Mouse (Mus musculus) midbrain, embryonic 13.5 days (tissue): ENCODE data around the gene Ank. TPM values are rescaled to one million over a fixed set of nuclear protein-coding genes. Genes with fewer than 3 reads are reported as not detected.

Experiments used
- ATAC-seq: fragments of 200-750 bp; cut with Nextera tagmentation; 2 replicates; pipeline ENCODE4 v1.8.0; 2017; ENCODE audit warnings: mild to moderate bottlenecking, moderate TSS enrichment, moderate library complexity
- H3K27ac ChIP-seq: fragments of 300-500 bp; sonication (generic); 2 replicates; pipeline ENCODE4 v1.5.1; 2015; ENCODE audit warnings: inconsistent platforms, mild to moderate bottlenecking, moderate library complexity
- H3K27me3 ChIP-seq: fragments of 300-500 bp; sonication (generic); 2 replicates; pipeline ENCODE4 v1.6.1; 2015; ENCODE audit warnings: mild to moderate bottlenecking, inconsistent platforms
- H3K36me3 ChIP-seq: fragments of 300-500 bp; sonication (generic); 2 replicates; pipeline ENCODE4 v1.6.1; 2015; ENCODE audit warnings: mild to moderate bottlenecking, inconsistent platforms
- H3K4me1 ChIP-seq: fragments of 300-500 bp; sonication (generic); replicated peaks from 2 replicates; pipeline ENCODE4 v1.6.1; 2015; ENCODE audit warnings: inconsistent platforms
- H3K4me2 ChIP-seq: fragments of 300-500 bp; sonication (generic); replicated peaks from 2 replicates; pipeline ENCODE4 v1.6.1; 2015; ENCODE audit warnings: moderate library complexity, mild to moderate bottlenecking, inconsistent platforms
- H3K4me3 ChIP-seq: fragments of 300-500 bp; sonication (generic); replicated peaks from 2 replicates; pipeline ENCODE4 v1.5.1; 2015; ENCODE audit warnings: mild to moderate bottlenecking, inconsistent platforms
- H3K9ac ChIP-seq: fragments of 300-500 bp; sonication (generic); replicated peaks from 2 replicates; pipeline ENCODE4 v1.6.1; 2015; ENCODE audit warnings: mild to moderate bottlenecking, inconsistent platforms
- H3K9me3 ChIP-seq: fragments of 300-500 bp; sonication (generic); 2 replicates; pipeline ENCODE4 v1.6.1; 2016; ENCODE audit warnings: mild to moderate bottlenecking, inconsistent platforms
- WGBS: fragments of 180-500 bp; shearing (Covaris S2); methylation state at CpG from one replicate; pipeline ENCODE4 v1.1.7; 2015; 5-methylcytosine and 5-hydroxymethylcytosine counted together
- polyA plus RNA-seq: library from polyadenylated mRNA; unstranded; fragments of >200 nt; fragmentation: Nextera tagmentation; extraction: Ambion mirVana; gene quantifications from 2 replicates; pipeline ENCODE4 v1.2.1, GENCODE M21; 2015

Ank gene
- polyA plus RNA-seq, 1 experiment from 2014 or later: 11.5 TPM

- WGBS: 40% methylated on average over 10 of the region's 10 CpGs
- Histone ChIP-seq H3K36me3 (no peaks in the 10 kb centered on the region), H3K27ac (peak overlapping the region; percentile 22; the same call in 1 of the 2 replicates), H3K4me1 (peaks cover 47% of the 10 kb centered on the region), H3K9me3 (no peaks in the 10 kb centered on the region), H3K9ac (no peak overlapping the region), H3K4me3 (no peak overlapping the region), H3K27me3 (0 out of 2 replicates have a peak, but pooled peaks cover 6% of the 10 kb centered on the region), H3K4me2 (no peak overlapping the region)
- 0 out of 2 replicates have a peak, but pooled peaks have one; percentile 8 for ATAC-seq
Measured at GRCm38 (mm10) chr15:27488042-27488441, 21.6 kb downstream of the Ank start.

DNA sequence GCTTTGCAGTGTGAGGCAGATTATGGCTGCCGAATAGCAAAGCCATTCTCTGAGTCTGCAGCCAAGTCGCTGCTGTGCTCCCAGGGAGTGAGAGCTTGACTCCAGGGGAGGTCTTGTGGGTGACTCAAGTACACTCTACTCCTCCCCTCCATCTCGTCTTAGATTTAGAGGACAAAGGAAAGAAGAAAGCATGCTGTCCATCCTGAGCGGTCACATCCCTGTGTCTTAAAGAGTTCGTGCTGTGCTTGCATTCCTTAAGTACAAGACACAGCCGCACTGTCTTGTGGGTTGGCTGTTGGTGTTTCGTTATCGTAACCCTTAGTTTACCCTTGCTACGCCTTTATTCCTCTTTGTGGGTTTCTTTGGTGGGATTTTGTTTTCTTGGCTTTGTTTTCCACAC is 24.2 kb downstream of the Ank start:
- Histone ChIP-seq H3K27ac (no peak overlapping the region), H3K9ac (no peak overlapping the region), H3K4me3 (no peak overlapping the region), H3K27me3 (0 out of 2 replicates have a peak, but pooled peaks cover 6% of the 10 kb centered on the region), H3K9me3 (no peaks in the 10 kb centered on the region), H3K4me1 (peaks cover 54% of the 10 kb centered on the region), H3K36me3 (no peaks in the 10 kb centered on the region), H3K4me2 (no peak overlapping the region)
- WGBS: 60% methylated on average over 9 of the region's 9 CpGs
- ATAC-seq: no peak

DNA sequence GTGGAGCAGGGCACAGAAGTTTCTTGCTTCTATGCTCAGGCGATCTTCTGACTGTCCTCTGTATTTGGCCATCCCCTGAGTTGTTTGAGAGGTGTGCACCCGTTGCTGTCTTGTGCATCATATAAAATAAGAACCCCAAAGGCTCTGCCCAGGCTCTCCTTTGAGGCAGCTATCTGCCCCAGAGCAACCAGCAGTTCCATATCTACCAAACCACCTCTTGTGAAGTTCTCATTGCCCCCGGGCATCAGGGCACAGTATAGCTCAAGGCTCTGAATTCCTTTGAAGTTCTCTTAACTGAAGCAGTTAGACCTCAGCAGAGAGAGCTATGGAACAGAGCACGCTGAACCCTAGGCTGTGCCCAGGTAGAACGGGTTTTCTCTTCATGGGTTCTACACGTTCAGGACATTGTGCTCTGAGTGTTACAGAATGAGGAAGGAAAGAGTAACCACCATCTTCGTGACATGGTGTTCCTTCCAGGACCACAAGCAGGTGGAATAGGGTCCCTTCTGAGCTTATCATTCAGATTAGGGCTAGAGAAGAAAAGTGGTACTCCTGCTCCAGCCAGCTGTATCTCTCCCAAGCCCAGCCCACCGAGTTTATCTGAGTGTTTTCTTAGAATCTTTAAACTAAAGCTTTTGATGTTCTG is 25.1 kb downstream of the Ank start:
- Histone ChIP-seq H3K27me3 (0 out of 2 replicates have a peak, but pooled peaks cover 6% of the 10 kb centered on the region), H3K36me3 (no peaks in the 10 kb centered on the region), H3K9me3 (no peaks in the 10 kb centered on the region), H3K4me1 (peaks cover 54% of the 10 kb centered on the region), H3K9ac (no peak overlapping the region), H3K27ac (no peak overlapping the region), H3K4me2 (no peak overlapping the region), H3K4me3 (no peak overlapping the region)
- WGBS: 91% methylated on average over 8 of the region's 8 CpGs
- no peak for ATAC-seq

DNA sequence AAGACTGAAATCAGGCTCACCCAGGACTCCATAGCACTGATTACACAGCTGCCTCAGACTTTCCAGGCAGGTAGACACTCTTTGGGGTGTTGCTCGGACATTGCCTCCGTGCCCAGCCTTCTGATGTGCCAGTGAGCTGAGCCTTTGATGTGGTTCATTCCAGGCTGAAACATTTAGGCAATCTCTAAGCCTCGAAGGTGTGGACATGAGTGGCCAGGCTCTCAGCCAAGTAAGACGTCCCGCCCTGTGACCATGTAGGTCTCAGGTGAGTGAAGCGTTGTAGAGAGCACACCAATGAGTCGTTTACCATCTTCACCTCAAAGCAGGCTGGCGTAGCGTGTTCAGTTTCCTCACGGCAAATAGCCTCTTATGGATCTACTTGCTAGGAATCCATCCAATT is 25.7 kb downstream of the Ank start:
- peaks cover 54% of the 10 kb centered on the region for H3K4me1 ChIP-seq

DNA sequence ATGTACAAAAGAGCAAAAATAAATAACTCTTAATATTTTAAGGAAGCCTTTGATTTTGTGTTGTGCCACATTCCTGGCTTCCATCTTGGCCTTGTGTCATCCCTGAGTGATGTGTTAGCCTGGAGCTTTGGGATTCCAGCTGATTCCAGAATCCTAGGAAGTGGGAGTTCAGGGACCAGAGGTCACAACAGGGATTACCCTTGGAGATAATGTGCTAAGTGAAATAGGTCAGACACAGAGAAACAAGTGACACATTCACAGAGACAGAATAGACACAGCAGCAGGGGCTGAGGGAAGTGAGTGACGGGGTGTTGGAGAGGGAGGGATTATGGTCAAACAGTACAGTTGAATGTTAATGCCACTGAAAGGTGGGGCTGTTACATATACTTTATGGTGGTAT is 26.3 kb downstream of the Ank start:
- Histone ChIP-seq H3K27me3 (0 out of 2 replicates have a peak, but pooled peaks cover 6% of the 10 kb centered on the region), H3K9ac (no peak overlapping the region), H3K4me3 (no peak overlapping the region), H3K9me3 (no peaks in the 10 kb centered on the region), H3K4me1 (peaks cover 52% of the 10 kb centered on the region), H3K4me2 (no peak overlapping the region), H3K36me3 (no peaks in the 10 kb centered on the region; the same call in 1 of the 2 replicates), H3K27ac (no peak overlapping the region)
- WGBS: 41% methylated on average over 1 of the region's 1 CpGs
- ATAC-seq: no peak

More for the DNA sequence above, 25.7 kb downstream of the Ank start:
- Histone ChIP-seq H3K9ac (no peak overlapping the region), H3K4me2 (no peak overlapping the region), H3K27me3 (0 out of 2 replicates have a peak, but pooled peaks cover 6% of the 10 kb centered on the region), H3K4me3 (no peak overlapping the region), H3K36me3 (no peaks in the 10 kb centered on the region; the same call in 1 of the 2 replicates), H3K27ac (no peak overlapping the region), H3K9me3 (no peaks in the 10 kb centered on the region)
- 94% methylated on average over 10 of the region's 10 CpGs for WGBS
- ATAC-seq: no peak

- Histone ChIP-seq H3K4me2 (no peak overlapping the region), H3K27me3 (0 out of 2 replicates have a peak, but pooled peaks cover 6% of the 10 kb centered on the region), H3K27ac (no peak overlapping the region), H3K36me3 (no peaks in the 10 kb centered on the region; the same call in 1 of the 2 replicates), H3K9ac (no peak overlapping the region), H3K9me3 (no peaks in the 10 kb centered on the region), H3K4me3 (no peak overlapping the region), H3K4me1 (peaks cover 44% of the 10 kb centered on the region)
- 40% methylated on average over 10 of the region's 10 CpGs for WGBS
- ATAC-seq: no peak
Measured at GRCm38 (mm10) chr15:27493516-27493915, 27.0 kb downstream of the Ank start.

DNA sequence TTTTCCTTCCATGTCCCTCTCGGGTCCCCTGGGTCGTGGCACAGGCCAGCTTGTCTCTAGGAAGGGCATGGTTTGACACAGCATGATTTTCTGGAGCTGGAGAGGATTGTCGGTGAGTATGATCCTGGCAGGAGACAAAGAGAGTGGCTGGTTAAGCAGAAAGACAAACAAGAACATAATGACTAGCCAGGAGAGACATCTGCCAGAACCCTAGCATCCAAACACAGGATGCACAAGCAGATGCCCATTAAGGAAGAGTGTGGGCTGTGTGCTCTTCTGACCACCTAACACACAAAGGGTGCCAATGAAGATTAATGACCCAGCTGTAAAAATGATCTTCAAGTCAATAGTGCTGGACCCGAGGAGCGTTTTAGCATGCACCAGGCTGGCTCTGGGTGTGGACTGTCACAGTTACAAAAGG is 29.5 kb downstream of the Ank start:
- H3K9me3 ChIP-seq: no peaks in the 10 kb centered on the region
- no peak for ATAC-seq
- no peaks in the 10 kb centered on the region; the same call in 1 of the 2 replicates for H3K36me3 ChIP-seq
- 36% methylated on average over 5 of the region's 5 CpGs for WGBS
- H3K4me2 ChIP-seq: no peak overlapping the region
- peaks cover 36% of the 10 kb centered on the region for H3K4me1 ChIP-seq
- 0 out of 2 replicates have a peak overlapping the region, but pooled peaks have one; percentile 14 for H3K27ac ChIP-seq
- H3K4me3 ChIP-seq: no peak overlapping the region
- no peak overlapping the region for H3K9ac ChIP-seq
- 0 out of 2 replicates have a peak, but pooled peaks cover 2% of the 10 kb centered on the region for H3K27me3 ChIP-seq

DNA sequence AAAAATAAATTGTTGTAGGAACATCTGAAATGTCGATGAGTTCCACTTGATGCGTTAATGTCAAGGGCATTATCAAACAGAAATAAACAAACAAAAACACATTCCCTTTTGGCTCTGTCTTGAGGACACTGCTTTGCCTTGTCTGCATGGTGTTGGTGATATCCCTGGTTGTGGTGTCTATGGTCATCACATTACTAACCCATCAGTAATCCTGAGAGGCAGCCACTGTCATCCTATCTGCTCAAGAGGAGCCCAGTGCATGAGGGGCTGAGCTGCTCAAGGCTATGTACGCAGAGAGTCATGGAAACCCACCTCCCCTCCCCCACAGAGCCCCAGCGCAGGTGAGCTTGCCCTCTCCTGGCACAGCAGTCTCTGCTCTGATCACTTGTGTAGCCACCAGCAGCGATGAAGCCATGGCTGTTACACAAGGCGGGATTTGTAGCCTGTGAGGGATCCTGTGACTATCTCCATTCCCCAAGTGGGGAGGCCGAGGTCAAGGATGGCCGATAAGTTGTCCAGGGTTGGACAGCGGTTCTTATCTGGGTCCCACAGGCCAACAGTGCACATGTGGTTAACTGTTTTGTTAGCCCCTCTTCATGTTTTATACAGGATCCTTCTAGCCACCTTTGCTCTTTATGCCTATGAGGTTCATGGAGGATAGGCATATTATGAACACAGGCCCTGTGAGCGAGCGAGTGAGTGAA is 30.3 kb downstream of the Ank start:
- Histone ChIP-seq H3K27me3 (0 out of 2 replicates have a peak, but pooled peaks cover 2% of the 10 kb centered on the region), H3K9me3 (no peaks in the 10 kb centered on the region), H3K4me3 (no peak overlapping the region), H3K36me3 (no peaks in the 10 kb centered on the region; the same call in 1 of the 2 replicates), H3K4me1 (peaks cover 36% of the 10 kb centered on the region), H3K4me2 (no peak overlapping the region), H3K27ac (no peak overlapping the region), H3K9ac (no peak overlapping the region)
- peak; percentile 46 for ATAC-seq
- WGBS: 59% methylated on average over 11 of the region's 11 CpGs

GRCm38 (mm10) chr15:27497300-27497997 is 31.0 kb downstream of the Ank start:
- Histone ChIP-seq H3K36me3 (no peaks in the 10 kb centered on the region; the same call in 1 of the 2 replicates), H3K9me3 (no peaks in the 10 kb centered on the region), H3K4me1 (peaks cover 36% of the 10 kb centered on the region), H3K27ac (no peak overlapping the region), H3K27me3 (0 out of 2 replicates have a peak, but pooled peaks cover 2% of the 10 kb centered on the region), H3K4me3 (no peak overlapping the region), H3K4me2 (no peak overlapping the region), H3K9ac (no peak overlapping the region)
- 51% methylated on average over 7 of the region's 7 CpGs for WGBS
- peak; percentile 37 for ATAC-seq

DNA sequence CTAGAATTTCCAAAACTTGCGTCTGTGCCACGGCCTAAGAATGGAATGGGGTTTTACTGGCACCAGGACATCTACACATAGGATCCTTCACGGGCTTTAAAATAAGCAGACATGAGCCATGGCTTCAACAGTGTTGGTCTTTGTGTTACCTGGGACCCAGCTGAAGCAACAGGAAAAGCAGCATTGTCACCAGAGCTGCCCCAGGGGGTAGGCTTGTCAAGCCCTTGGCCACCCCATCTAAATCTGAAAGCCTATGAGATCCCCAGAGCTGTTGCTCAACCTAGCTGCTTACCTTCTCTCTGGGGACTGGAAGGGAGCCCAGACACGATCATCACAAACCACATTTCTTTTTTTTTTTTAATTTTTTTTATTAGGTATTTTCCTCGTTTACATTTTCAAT is 31.6 kb downstream of the Ank start:
- H3K9me3 ChIP-seq: no peaks in the 10 kb centered on the region
- no peaks in the 10 kb centered on the region for H3K27me3 ChIP-seq
- H3K27ac ChIP-seq: no peak overlapping the region
- H3K4me2 ChIP-seq: no peak overlapping the region
- no peak overlapping the region for H3K4me3 ChIP-seq
- WGBS: 90% methylated on average over 5 of the region's 5 CpGs
- ATAC-seq: no peak
- peaks cover 36% of the 10 kb centered on the region for H3K4me1 ChIP-seq
- H3K9ac ChIP-seq: no peak overlapping the region
- H3K36me3 ChIP-seq: no peaks in the 10 kb centered on the region; the same call in 1 of the 2 replicates

DNA sequence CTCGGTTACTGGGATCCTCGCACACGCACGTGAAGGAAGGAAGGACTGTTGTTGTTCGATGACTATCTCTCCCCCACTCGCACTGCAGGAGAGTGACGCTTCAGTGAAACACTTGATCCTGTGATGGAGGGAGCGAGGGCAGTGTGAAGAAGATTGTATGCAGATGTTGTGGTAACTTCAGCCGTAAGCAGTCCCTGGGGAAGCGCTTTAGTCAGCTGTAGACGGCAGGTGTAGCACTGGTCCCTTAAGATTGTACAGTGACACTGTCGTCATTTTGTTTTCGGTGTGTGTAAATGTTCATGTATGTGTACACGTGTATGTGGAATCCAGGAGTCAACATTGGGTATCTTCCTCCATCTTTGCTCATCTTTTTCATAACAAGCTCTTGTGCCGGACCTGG is 33.9 kb downstream of the Ank start:
- H3K27me3 ChIP-seq: no peaks in the 10 kb centered on the region
- no peak overlapping the region for H3K4me3 ChIP-seq
- no peak overlapping the region for H3K4me2 ChIP-seq
- no peak overlapping the region for H3K9ac ChIP-seq
- H3K4me1 ChIP-seq: peaks cover 18% of the 10 kb centered on the region
- no peaks in the 10 kb centered on the region; the same call in 1 of the 2 replicates for H3K36me3 ChIP-seq
- no peaks in the 10 kb centered on the region for H3K9me3 ChIP-seq
- H3K27ac ChIP-seq: no peak overlapping the region
- 86% methylated on average over 15 of the region's 15 CpGs for WGBS
- ATAC-seq: no peak

DNA sequence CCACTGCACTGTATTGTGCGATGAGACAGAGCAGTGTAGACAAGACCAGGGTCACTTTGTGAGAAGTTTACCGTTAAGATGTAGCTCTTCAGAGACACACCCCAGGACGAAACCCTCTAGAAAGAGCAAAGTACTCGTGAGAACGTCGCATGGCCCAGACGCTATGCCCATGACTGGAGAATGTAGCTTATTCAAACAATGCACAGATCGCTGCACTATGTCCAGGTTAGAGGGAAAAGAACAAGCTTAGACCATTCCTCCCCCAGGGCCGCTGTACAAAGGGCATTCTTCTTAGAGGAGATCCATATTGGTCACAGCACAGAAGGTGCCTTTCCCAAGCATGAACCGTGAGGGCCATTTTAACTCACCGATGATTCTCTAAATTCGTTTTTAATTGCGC is 35.9 kb downstream of the Ank start:
- Histone ChIP-seq H3K4me2 (no peak overlapping the region), H3K36me3 (no peaks in the 10 kb centered on the region), H3K4me3 (no peak overlapping the region), H3K4me1 (peaks cover 14% of the 10 kb centered on the region), H3K27ac (no peak overlapping the region), H3K9me3 (no peaks in the 10 kb centered on the region), H3K9ac (no peak overlapping the region), H3K27me3 (no peaks in the 10 kb centered on the region)
- ATAC-seq: no peak
- 86% methylated on average over 13 of the region's 13 CpGs for WGBS
